Mouse (Mus musculus) yolk sac, embryonic 10.5 days (tissue): ENCODE results near the gene Lmbr1l.
A peak's percentile ranks its signal among the peaks of the same experiment; 100 is the strongest.
"Not testable (repeated sequence)": the region's sequence is repeated elsewhere in the genome, so short reads cannot be mapped to it uniquely, and the experiment has no call there.

Source experiments
- DNase-seq: peaks from one replicate; pipeline ENCODE4 v3.0.0-alpha.2; 2017; ENCODE audit warnings: low spot score

Lmbr1l gene

GRCm38 (mm10) chr15:98917538-98918498 lies at the start of gene Lmbr1l:
TSS of gene Lmbr1l (minus strand) at chr15:98918231.
- DNase-seq: peak; percentile 99

DNA sequence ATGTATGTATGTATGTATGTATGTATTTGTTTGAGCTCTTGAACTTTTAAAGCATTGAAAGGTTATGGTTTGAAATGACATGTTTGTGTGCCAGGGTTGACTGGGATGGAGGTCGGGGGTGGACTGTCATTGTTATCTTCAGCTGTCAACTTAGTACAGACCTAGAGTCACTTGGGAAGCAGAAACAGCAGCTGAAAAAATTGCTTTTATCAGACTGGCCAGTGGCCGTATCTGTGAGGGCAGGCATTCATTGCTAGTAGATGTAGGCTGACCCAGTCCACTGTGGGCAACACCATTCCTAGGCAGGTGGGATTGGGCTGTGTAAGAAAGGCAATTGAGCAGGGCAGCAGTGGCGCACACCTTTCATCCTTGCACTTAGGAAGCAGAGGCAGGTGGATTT lies 41.5 kb upstream of the Lmbr1l start:
- no peak for DNase-seq

DNA sequence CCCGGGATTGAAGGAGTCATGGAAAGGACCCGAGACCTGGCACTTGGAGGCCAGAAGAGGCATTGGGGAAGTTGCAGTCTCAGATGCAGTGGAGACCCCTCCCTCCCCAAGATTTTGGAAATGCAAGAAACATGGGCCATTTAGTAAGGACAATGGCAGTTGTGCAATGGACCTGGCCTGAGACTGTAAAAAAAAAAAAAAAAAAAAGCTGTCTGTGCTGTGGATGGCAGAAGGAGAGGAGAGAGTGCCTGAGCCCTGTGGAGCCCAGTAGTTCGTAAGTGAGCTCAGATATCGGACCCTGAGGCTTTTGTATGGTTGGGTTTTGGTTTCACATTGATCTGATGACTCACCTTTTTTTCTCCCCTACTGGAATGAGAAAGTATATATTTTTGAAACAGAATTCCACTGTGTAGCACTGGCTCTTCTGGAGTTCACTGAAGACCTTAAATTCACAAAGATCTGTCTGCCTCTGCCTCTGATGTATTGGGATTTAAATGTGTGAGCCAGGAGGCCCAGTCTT lies 40.9 kb upstream of the Lmbr1l start:
- no peak for DNase-seq

DNA sequence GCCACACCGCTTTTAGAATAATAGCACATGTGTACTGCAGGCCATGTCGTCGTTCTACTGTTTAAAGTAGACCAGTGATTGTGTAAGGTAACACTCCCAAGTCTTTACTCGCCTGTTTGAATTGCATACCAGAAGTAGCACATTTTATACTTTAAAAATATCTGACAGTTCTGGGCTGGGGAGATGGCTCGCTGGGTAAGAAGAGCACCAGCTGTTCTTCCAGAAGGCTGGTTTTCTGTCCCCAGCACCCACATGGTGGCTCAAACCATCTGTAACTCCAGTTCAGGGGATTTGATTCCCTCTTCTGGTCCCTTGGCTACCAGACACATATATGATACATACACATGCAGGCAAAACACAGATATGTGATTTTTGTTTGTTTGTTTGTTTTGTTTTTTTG lies 39.4 kb upstream of the Lmbr1l start:
- DNase-seq: no peak

GRCm38 (mm10) chr15:98956000-98956399 lies 38.0 kb upstream of the Lmbr1l start:
- no peak for DNase-seq

GRCm38 (mm10) chr15:98955324-98955723 lies 37.3 kb upstream of the Lmbr1l start:
- DNase-seq: no peak

DNA sequence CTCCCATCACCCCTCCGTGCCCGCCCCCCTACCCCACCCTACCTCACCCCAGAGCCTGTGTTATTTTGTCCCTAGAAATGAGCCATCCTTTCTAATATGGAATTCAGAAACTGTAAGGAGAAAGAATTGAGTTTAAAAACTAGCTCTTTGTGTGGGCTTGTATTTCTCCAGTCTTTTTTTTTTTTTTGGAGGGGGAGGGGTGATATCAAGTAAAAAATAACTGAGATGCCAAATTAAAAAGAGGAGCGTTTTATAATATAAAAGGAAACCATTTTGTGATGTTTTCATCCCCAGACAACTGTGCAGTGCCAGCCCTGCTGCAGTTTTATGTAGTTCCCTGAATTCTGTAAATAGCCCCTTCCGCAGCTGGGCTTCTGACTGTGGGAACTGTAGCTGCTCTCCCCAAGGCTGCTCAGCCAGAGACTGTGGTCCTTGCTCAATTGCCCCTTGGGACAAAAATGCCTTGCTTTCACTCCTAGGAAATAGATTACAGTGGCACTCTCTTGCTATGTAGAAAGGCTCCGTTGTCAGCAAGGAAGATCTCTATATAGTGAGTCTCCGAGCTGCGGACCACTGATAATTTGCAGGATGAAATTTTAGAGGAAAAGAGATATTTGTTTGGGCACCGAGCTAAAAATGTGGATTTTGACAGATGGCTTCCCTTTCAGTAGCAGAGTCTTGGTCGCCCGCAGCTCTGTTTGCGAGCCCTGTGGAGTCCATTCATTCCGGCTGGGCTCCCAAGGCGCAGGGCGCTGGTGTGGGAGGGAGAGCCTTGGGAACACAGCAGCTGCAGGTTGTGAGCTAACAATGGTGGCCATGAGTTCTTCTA lies 36.6 kb upstream of the Lmbr1l start:
- no peak for DNase-seq

DNA sequence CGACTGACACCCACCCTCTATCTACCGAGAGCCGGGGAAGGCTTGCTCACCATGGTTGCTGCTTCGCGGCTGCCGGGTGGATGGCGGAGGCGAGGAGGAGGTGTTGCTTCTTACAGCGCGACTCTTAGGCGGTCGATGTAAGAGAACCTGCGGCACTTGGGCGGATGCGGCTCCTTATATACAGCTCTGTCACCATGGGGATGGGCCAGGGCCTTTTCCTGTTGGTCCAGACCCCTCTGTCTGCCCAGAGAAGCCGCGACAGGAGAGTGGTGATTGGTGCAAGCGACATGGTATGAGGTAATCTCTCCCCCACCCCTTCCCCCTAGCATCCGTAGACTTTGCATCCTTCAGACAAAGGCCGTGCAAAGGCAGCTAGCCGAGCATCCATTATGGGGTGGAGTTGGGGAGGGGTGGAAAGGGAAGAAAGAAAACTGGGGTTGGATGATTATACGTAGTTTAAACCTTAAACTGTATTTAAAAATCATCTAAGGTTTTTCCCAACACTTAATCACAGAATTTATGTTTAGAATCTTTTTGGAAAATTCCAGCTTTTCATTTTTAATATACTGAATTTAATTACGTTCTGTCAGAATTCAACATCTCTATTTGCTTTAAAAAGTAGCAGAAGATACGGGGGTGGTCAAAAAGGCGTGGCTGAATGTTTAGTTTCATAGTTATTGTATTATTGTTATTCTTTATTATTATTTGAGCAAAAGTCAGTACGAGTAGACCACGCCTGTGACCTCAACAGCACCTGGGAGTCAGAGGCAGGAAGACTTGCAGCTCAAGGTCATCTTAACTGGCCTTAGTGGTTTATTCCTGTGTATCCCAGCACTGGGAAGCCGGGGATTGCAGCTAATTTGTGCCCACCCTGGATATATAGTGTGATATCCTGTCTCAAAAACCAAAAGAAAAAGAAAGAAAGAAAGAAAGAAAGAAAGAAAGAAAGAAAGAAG lies 35.6 kb upstream of the Lmbr1l start, which contains the start of the genes Gm49450 and Tuba1a:
Gene Gm49450 (minus strand): TSS at position 151 of the 956 bp plus-strand sequence.
Gene Tuba1a (minus strand): TSS at position 303 of the 956 bp plus-strand sequence.
- peak; percentile 92 for DNase-seq

GRCm38 (mm10) chr15:98952751-98953400 lies 34.8 kb upstream of the Lmbr1l start:
- peak; percentile 84 for DNase-seq

DNA sequence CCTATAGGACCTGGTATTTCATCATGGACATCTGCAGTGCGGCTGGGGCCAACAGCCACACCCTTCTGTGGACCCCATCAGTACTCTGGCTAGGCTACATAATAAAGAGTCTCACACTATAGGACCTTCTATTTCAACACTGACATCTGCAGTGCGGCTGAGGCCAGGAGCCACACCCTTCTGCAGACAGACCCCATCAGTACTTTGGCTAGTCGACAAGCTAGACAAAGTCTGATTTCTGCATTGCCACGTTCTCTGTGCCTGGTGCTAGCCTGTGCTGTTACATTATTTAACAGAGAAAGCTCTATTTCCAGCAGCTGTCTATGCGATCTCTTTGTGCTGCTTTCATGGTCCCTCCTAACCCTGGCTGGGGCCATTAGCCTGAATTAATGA lies 34.0 kb upstream of the Lmbr1l start:
- DNase-seq: no peak

- DNase-seq: not testable (repeated sequence)
Observed at GRCm38 (mm10) chr15:98951122-98952062, 33.4 kb upstream of the Lmbr1l start.

DNA sequence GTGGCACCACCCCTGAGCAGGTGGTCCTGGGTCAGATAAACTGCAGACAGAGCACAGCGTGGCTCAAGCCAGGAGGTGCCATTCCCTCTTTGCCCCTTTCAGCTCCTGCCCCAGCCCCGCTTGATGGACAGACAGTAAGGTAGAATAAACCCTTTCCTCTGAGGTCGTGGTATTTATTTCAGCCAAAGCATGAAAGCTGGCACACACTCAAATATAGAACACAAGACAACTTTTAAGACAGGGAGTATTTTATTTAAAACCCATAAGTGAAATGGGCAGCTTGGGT lies 31.5 kb upstream of the Lmbr1l start:
- DNase-seq: no peak

- no peak for DNase-seq
Observed at GRCm38 (mm10) chr15:98948857-98949606, 31.0 kb upstream of the Lmbr1l start.

GRCm38 (mm10) chr15:98948382-98948781 lies 30.4 kb upstream of the Lmbr1l start:
- no peak for DNase-seq

GRCm38 (mm10) chr15:98947884-98948283 lies 29.9 kb upstream of the Lmbr1l start:
- no peak for DNase-seq

GRCm38 (mm10) chr15:98943133-98943532 lies 25.1 kb upstream of the Lmbr1l start:
- DNase-seq: no peak

DNA sequence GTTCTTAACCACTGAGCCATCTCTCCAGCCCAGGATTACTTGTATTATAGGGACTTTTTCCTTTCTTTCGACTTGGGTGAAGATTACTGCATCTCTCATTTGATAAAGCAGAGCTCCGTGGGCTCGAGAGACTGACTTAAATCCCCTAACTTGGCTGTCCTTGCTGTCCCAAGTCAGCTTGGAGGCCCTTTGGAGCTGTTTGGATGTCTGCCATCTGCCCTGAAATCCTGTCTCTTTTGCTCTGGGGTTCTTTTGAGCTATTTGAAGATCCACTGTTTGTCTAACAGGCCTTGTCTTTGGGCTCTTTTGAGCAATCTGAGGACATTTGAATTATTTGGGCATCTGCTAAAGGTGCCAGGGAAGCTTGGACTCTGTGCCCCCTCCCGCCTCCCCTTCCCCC lies 24.1 kb upstream of the Lmbr1l start:
- DNase-seq: no peak

GRCm38 (mm10) chr15:98941539-98941938 lies 23.5 kb upstream of the Lmbr1l start:
- DNase-seq: no peak

DNA sequence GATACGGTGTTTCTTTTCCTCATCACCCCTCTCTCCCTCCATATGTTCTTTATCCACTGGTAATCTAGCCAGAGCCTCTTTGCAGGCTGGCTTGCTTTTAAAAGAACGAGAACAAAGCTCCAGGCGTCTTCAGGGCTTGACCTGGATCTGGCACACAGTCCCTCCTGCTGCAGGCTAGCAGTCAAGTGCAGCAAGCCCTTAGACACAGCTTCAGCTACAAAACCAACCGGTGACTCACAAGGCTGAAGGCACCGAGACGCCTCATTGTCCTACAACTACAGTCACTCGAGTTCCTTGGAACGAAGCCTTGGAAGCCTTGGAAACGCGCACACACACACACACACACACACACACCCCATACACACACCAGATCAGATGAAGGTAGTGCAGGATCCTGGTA lies 22.8 kb upstream of the Lmbr1l start:
- no peak for DNase-seq
